8 mouse cellular contexts compared by ENCODE assay signal in the genomic region with DNA sequence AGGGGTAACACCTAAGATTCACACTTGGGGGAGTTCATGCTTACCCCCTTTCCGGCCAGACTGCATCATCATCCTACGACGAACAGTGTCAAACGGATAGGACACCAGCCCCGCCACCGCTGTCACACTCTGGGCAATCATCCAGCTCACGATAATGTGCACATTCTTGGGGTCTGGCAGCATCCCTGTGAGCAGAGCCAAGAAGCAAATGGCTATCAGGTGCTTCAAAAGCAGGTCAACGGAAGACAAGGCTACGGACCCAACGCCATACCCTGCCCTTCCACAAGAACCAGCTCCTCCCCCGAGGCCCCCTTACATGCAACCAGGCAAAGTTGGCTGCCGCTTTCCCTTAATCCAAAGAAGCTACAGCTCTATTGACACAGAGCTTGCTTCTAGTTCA. TPM values are rescaled to one million over a fixed set of nuclear protein-coding genes. Genes with fewer than 3 reads are reported as not detected.
DNase-seq lines count a peak whose midpoint lies in the region; ATAC-seq and TF ChIP-seq lines count a peak whose summit lies in the region.
"Had no signal": no experiment of that assay in that cellular context is flagged by ENCODE, and none has a peak within 500 bp of the region (broad histone marks: within the 10 kb centered on the region; RNA-seq: fewer than 3 reads in every experiment).

No protein-coding gene starts in this region.

- in situ Hi-C loops in CH12.LX (cut with MboI; ENCODE audit: low pct_ligation_motif_present, low pct_unique_long_range_greater_than_20kb, low sequenced_read_pairs): loop anchor here (25.0 kb wide), 1 partner anchor 729 kb away; no protein-coding TSS in a partner anchor

- H3K27me3 ChIP-seq in CH12.LX (replicated peaks) (no peaks in the 10 kb centered on the region), MEL (ENCODE audit: control insufficient read depth in 1 of 2, insufficient read depth in 2 of 2, low read length in 2 of 2) (no peaks in the 10 kb centered on the region)
- H3K27me3 ChIP-seq in forebrain, embryonic 12.5 days: no peaks in the 10 kb centered on the region
- no peaks in the 10 kb centered on the region for H3K27me3 ChIP-seq in limb, embryonic 10.5 days (ENCODE audit: low read depth, poor library complexity, severe bottlenecking)
- H3K27me3 ChIP-seq in stomach, embryonic 14.5 days (ENCODE audit: control insufficient read depth, insufficient read depth, low read length): no peaks in the 10 kb centered on the region

- DNase-seq in CH12.LX (ENCODE audit: extremely low read depth) (no peak), MEL (ENCODE audit: low read depth, low spot score) (peak; percentile 22)
- DNase-seq in heart, postnatal 10 days: peak; percentile 91 to 92
- no peak for DNase-seq in limb, embryonic 10.5 days (ENCODE audit: low spot score)

- no peaks in the 10 kb centered on the region for H3K9me3 ChIP-seq in CH12.LX (replicated peaks; ENCODE audit: low read length)
- H3K9me3 ChIP-seq in MEL (replicated peaks; ENCODE audit: insufficient read depth, low read length): no peaks in the 10 kb centered on the region
- no peaks in the 10 kb centered on the region for H3K9me3 ChIP-seq in forebrain, embryonic 12.5 days
- H3K9me3 ChIP-seq in limb, embryonic 10.5 days (replicated peaks): no peaks in the 10 kb centered on the region
- H3K9me3 ChIP-seq in stomach, embryonic 14.5 days (ENCODE audit: control insufficient read depth, low read depth, low read length): no peaks in the 10 kb centered on the region
- H3K9me3 ChIP-seq: liver, embryonic 15.5 days had no signal

- intact Hi-C loops in heart, postnatal 10 days (cut with DNase I): no loop called here

- no peak for TF ChIP-seq POLR2A in CH12.LX (IDR thresholded peaks at IDR 0.05; ENCODE audit: low read depth, low read length)
- no peak; a peak in 1 of 4 replicates for TF ChIP-seq POLR2A in MEL (IDR thresholded peaks at IDR 0.05; ENCODE audit: control insufficient read depth in 1 of 2, insufficient read depth in 1 of 2, low read depth in 1 of 2, low read length in 2 of 2, poor library complexity in 1 of 2)

- H3K4me1 ChIP-seq in CH12.LX (ENCODE audit: control insufficient read depth in 1 of 2, insufficient read depth in 2 of 2) (peaks cover 2 to 35% of the 10 kb centered on the region in 2 experiments; a peak in 2 of 4 replicates), MEL (ENCODE audit: control insufficient read depth in 1 of 2, insufficient read depth in 2 of 2, low read length in 2 of 2) (peaks cover 2 to 12% of the 10 kb centered on the region in 2 experiments; a peak in 3 of 4 replicates)
- peaks cover 34% of the 10 kb centered on the region for H3K4me1 ChIP-seq in forebrain, embryonic 12.5 days
- peaks cover 51% of the 10 kb centered on the region for H3K4me1 ChIP-seq in limb, embryonic 10.5 days
- H3K4me1 ChIP-seq in stomach, embryonic 14.5 days (ENCODE audit: control insufficient read depth, insufficient read depth, low read length): peaks cover 19% of the 10 kb centered on the region

- H3K4me3 ChIP-seq in CH12.LX (replicated peaks in 1 of 3; ENCODE audit: low read depth in 2 of 3, low read length in 2 of 3, poor library complexity in 1 of 3) (no peak overlapping the region), MEL (ENCODE audit: control insufficient read depth in 1 of 2, insufficient read depth in 1 of 2, low read depth in 2 of 2, low read length in 2 of 2) (no peak overlapping the region)
- peak overlapping the region; percentile 73; the same call in 1 of the 2 replicates for H3K4me3 ChIP-seq in forebrain, embryonic 12.5 days (replicated peaks)
- 0 out of 2 replicates have a peak overlapping the region, but pooled peaks have one; percentile 90 for H3K4me3 ChIP-seq in limb, embryonic 10.5 days
- 0 out of 2 replicates have a peak overlapping the region, but pooled peaks have one; percentile 79 for H3K4me3 ChIP-seq in stomach, embryonic 14.5 days (ENCODE audit: low read depth, low read length)
- H3K4me3 ChIP-seq: liver, embryonic 15.5 days had no signal

- TF ChIP-seq EP300 in CH12.LX (IDR thresholded peaks at IDR 0.05; ENCODE audit: low read length) (no peak), MEL (IDR thresholded peaks at IDR 0.05; ENCODE audit: low read depth in 1 of 2, low read length in 2 of 2) (no peak)

- dilution Hi-C loops in CH12.LX (cut with MboI; ENCODE audit: extremely low pct_ligation_motif_present, extremely low pct_unique_long_range_greater_than_20kb, low sequenced_read_pairs): no loop called here

- TF ChIP-seq CTCF in CH12.LX (conservative IDR thresholded peaks at IDR 0.05 in 1 of 2, IDR thresholded peaks at IDR 0.05 in 1 of 2; ENCODE audit: low read depth in 2 of 2, low read length in 2 of 2): no peak
- no peak for TF ChIP-seq CTCF in MEL (IDR thresholded peaks at IDR 0.05 in 2 of 3, conservative IDR thresholded peaks at IDR 0.05 in 1 of 3; ENCODE audit: control insufficient read depth in 1 of 3, insufficient read depth in 1 of 3, low read depth in 2 of 3, low read length in 3 of 3, poor library complexity in 1 of 3, severe bottlenecking in 1 of 3)

- H3K4me2 ChIP-seq in CH12.LX (ENCODE audit: insufficient read depth, low read depth, poor library complexity, severe bottlenecking): no peak overlapping the region
- H3K4me2 ChIP-seq in forebrain, embryonic 12.5 days: peak overlapping the region; percentile 65
- H3K4me2 ChIP-seq in stomach, embryonic 14.5 days (replicated peaks; ENCODE audit: low read depth, low read length): peak overlapping the region; percentile 82; the same call in 1 of the 2 replicates
- H3K4me2 ChIP-seq: liver, embryonic 15.5 days had no signal

- peaks cover 19% of the 10 kb centered on the region for H3K79me2 ChIP-seq in CH12.LX (replicated peaks; ENCODE audit: control insufficient read depth, extremely low read depth, insufficient read depth, poor library complexity, severe bottlenecking)
- peaks cover 18% of the 10 kb centered on the region for H3K79me2 ChIP-seq in MEL (ENCODE audit: control insufficient read depth, insufficient read depth, low read length, poor library complexity)

- 87% methylated on average over 12 of the region's 12 CpGs for WGBS in forebrain, embryonic 12.5 days
- 92% methylated on average over 12 of the region's 12 CpGs for WGBS in limb, embryonic 10.5 days
- WGBS in stomach, embryonic 14.5 days: 87% methylated on average over 12 of the region's 12 CpGs

- no peak for ATAC-seq in forebrain, embryonic 12.5 days (ENCODE audit: low FRiP score)
- ATAC-seq in stomach, embryonic 14.5 days (ENCODE audit: insufficient number of reproducible peaks, insufficient read depth, low FRiP score, low read depth): no peak
- ATAC-seq in granulocyte monocyte progenitor cell, adult 5-6 weeks (replicated peaks; ENCODE audit: poor library complexity, severe bottlenecking): no peak

- H3K27ac ChIP-seq in CH12.LX (ENCODE audit: insufficient read depth, low read depth): no peak overlapping the region
- no peak overlapping the region for H3K27ac ChIP-seq in MEL (ENCODE audit: control insufficient read depth, low read depth, low read length)
- H3K27ac ChIP-seq in forebrain, embryonic 12.5 days: no peak overlapping the region
- H3K27ac ChIP-seq in limb, embryonic 10.5 days: no peak overlapping the region
- H3K27ac ChIP-seq in stomach, embryonic 14.5 days (ENCODE audit: low read length): no peak overlapping the region
- H3K27ac ChIP-seq: liver, embryonic 15.5 days had no signal

- H3K36me3 ChIP-seq in CH12.LX (replicated peaks in 1 of 2; ENCODE audit: control insufficient read depth in 1 of 2, insufficient read depth in 1 of 2, low read length in 1 of 2) (peaks cover 44 to 57% of the 10 kb centered on the region in 2 experiments), MEL (ENCODE audit: control insufficient read depth in 1 of 2, insufficient read depth in 2 of 2, low read length in 2 of 2) (peaks cover 9 to 24% of the 10 kb centered on the region in 2 experiments)
- H3K36me3 ChIP-seq in forebrain, embryonic 12.5 days (replicated peaks): peaks cover 58% of the 10 kb centered on the region
- peaks cover 63% of the 10 kb centered on the region for H3K36me3 ChIP-seq in limb, embryonic 10.5 days
- peaks cover 51% of the 10 kb centered on the region for H3K36me3 ChIP-seq in stomach, embryonic 14.5 days (ENCODE audit: control insufficient read depth, insufficient read depth, low read length)

- no peak for TF ChIP-seq RAD21 in CH12.LX (IDR thresholded peaks at IDR 0.05; ENCODE audit: low read depth, low read length)
- TF ChIP-seq RAD21 in MEL (IDR thresholded peaks at IDR 0.05; ENCODE audit: low read depth, low read length): no peak

- H3K9ac ChIP-seq in CH12.LX (ENCODE audit: insufficient read depth, low read depth): 0 out of 2 replicates have a peak overlapping the region, but pooled peaks have one; percentile 6
- H3K9ac ChIP-seq in MEL (ENCODE audit: control insufficient read depth, low read depth, low read length, poor library complexity, severe bottlenecking): no peak overlapping the region
- H3K9ac ChIP-seq in forebrain, embryonic 12.5 days: peak overlapping the region; percentile 92; the same call in 1 of the 2 replicates
- H3K9ac ChIP-seq in stomach, embryonic 14.5 days (replicated peaks; ENCODE audit: low read depth, low read length): no peak overlapping the region
- H3K9ac ChIP-seq: liver, embryonic 15.5 days had no signal

RNA-seq across cellular contexts. Expression of a gene that starts 2.7 kb away (rescaled TPM):
- 365 and 379 TPM in 2 replicates for total RNA-seq in CH12.LX (2012; rRNA removed)
- 403 and 410 TPM in 2 replicates for total RNA-seq in CH12.LX (2014; rRNA removed)
- 476 and 483 TPM in 2 replicates for polyA plus RNA-seq in CH12.LX (2012; ENCODE audit: insufficient read length, low read depth)
- total RNA-seq in MEL (2012; rRNA removed): 311 and 342 TPM in 2 replicates
- polyA plus RNA-seq in MEL (2012; ENCODE audit: insufficient read depth in 1 of 2, insufficient read length in 2 of 2, low read depth in 1 of 2, low replicate concordance in 2 of 2, missing spikeins in 1 of 2): 100 to 1,000 TPM; 188 to 471 TPM
- polyA plus RNA-seq in forebrain, embryonic 12.5 days (2016; fragmentation: Nextera tagmentation; extraction: Ambion mirVana): 448 and 462 TPM in 2 replicates
- 1,000 to 10,000 TPM; 3,766 to 3,984 TPM for total RNA-seq in heart, postnatal 10 days (2021)
- 486 and 506 TPM in 2 replicates for polyA plus RNA-seq in limb, embryonic 10.5 days (2016; fragmentation: Nextera tagmentation; extraction: Ambion mirVana)
- polyA plus RNA-seq in stomach, embryonic 14.5 days (2014; fragmentation: Nextera tagmentation; extraction: Ambion mirVana): 480 and 481 TPM in 2 replicates
- total RNA-seq in granulocyte monocyte progenitor cell, adult 5-6 weeks (2014; fragmentation: Nextera tagmentation): 71.7 and 105 TPM in 2 replicates
- 169 and 178 TPM in 2 replicates for total RNA-seq in granulocyte monocyte progenitor cell, adult 5-6 weeks (2017)

RNA-seq across cellular contexts. Expression of a gene that starts 56.4 kb away (rescaled TPM):
- 13.4 and 14.3 TPM in 2 replicates for total RNA-seq in CH12.LX (2012; rRNA removed)
- total RNA-seq in CH12.LX (2014; rRNA removed): 22.2 and 24.9 TPM in 2 replicates
- 6.9 and 7.2 TPM in 2 replicates for polyA plus RNA-seq in CH12.LX (2012; ENCODE audit: insufficient read length, low read depth)
- total RNA-seq in MEL (2012; rRNA removed): 20.0 and 25.1 TPM in 2 replicates
- 10 to 100 TPM in 1 of 2 experiments, not detected in 1; 23.1 TPM for polyA plus RNA-seq in MEL (2012; ENCODE audit: insufficient read depth in 1 of 2, insufficient read length in 2 of 2, low read depth in 1 of 2, low replicate concordance in 2 of 2, missing spikeins in 1 of 2)
- polyA plus RNA-seq in forebrain, embryonic 12.5 days (2016; fragmentation: Nextera tagmentation; extraction: Ambion mirVana): 4.1 and 4.5 TPM in 2 replicates
- total RNA-seq in heart, postnatal 10 days (2021): 10 to 100 TPM; 13.2 to 13.7 TPM
- polyA plus RNA-seq in limb, embryonic 10.5 days (2016; fragmentation: Nextera tagmentation; extraction: Ambion mirVana): 3.7 and 4.3 TPM in 2 replicates
- 8.8 and 9.0 TPM in 2 replicates for polyA plus RNA-seq in stomach, embryonic 14.5 days (2014; fragmentation: Nextera tagmentation; extraction: Ambion mirVana)
- 6.6 and 18.2 TPM in 2 replicates for total RNA-seq in granulocyte monocyte progenitor cell, adult 5-6 weeks (2014; fragmentation: Nextera tagmentation)
- 12.0 and 14.0 TPM in 2 replicates for total RNA-seq in granulocyte monocyte progenitor cell, adult 5-6 weeks (2017)

RNA-seq across cellular contexts. Expression of a gene that starts 56.8 kb away (rescaled TPM):
- 10.7 and 11.8 TPM in 2 replicates for total RNA-seq in CH12.LX (2012; rRNA removed)
- 19.7 and 20.9 TPM in 2 replicates for total RNA-seq in CH12.LX (2014; rRNA removed)
- 11.2 and 14.4 TPM in 2 replicates for polyA plus RNA-seq in CH12.LX (2012; ENCODE audit: insufficient read length, low read depth)
- total RNA-seq in MEL (2012; rRNA removed): 8.5 TPM in 2 replicates
- 1 to 10 TPM in 1 of 2 experiments, not detected in 1; 9.3 TPM for polyA plus RNA-seq in MEL (2012; ENCODE audit: insufficient read depth in 1 of 2, insufficient read length in 2 of 2, low read depth in 1 of 2, low replicate concordance in 2 of 2, missing spikeins in 1 of 2)
- polyA plus RNA-seq in forebrain, embryonic 12.5 days (2016; fragmentation: Nextera tagmentation; extraction: Ambion mirVana): 22.4 and 22.9 TPM in 2 replicates
- 10 to 100 TPM; 13.4 to 16.5 TPM for total RNA-seq in heart, postnatal 10 days (2021)
- polyA plus RNA-seq in limb, embryonic 10.5 days (2016; fragmentation: Nextera tagmentation; extraction: Ambion mirVana): 18.2 and 21.6 TPM in 2 replicates
- polyA plus RNA-seq in stomach, embryonic 14.5 days (2014; fragmentation: Nextera tagmentation; extraction: Ambion mirVana): 24.0 and 25.2 TPM in 2 replicates
- total RNA-seq in granulocyte monocyte progenitor cell, adult 5-6 weeks (2014; fragmentation: Nextera tagmentation): 22.7 and 29.9 TPM in 2 replicates
- 24.9 and 29.0 TPM in 2 replicates for total RNA-seq in granulocyte monocyte progenitor cell, adult 5-6 weeks (2017)

Comparison
In these comparisons a context has a peak if more than half of its experiments do, and no peak if none do; other contexts are left out.
1. DNase-seq: peak in MEL (single experiment) and heart, postnatal 10 days (2 of 2); none in CH12.LX (single experiment) and limb, embryonic 10.5 days (single experiment).
2. H3K4me3 ChIP-seq: peak in forebrain, embryonic 12.5 days (single experiment), limb, embryonic 10.5 days (single experiment) and stomach, embryonic 14.5 days (single experiment); none in CH12.LX (0 of 3) and MEL (0 of 2).
3. H3K9ac ChIP-seq: peak in CH12.LX (single experiment) and forebrain, embryonic 12.5 days (single experiment); none in MEL (single experiment) and stomach, embryonic 14.5 days (single experiment).